Mouse (Mus musculus) small intestine, adult 2 months (tissue): ENCODE measurements at regions not wholly inside any gene's neighbourhood (a gene's known extent, or its start where the extent isn't known, plus 50 kb on each side); places are given as distances from the start of the nearest gene placed in this dataset.

ENCODE experiments used
- CTCF ChIP-seq: fragments of 200-500 bp; IDR thresholded peaks from 2 replicates; pipeline ENCODE4 v1.5.1; 2012; ENCODE audit warnings: low read depth, mild to moderate bottlenecking, control low read depth, inconsistent platforms, low read length, moderate library complexity, mixed read lengths; ENCODE audit not compliant: insufficient replicate concordance, insufficient read length; ENCODE audit errors: extremely low read depth
- POLR2A ChIP-seq: fragments of 200-500 bp; IDR thresholded peaks from 2 replicates; pipeline ENCODE4 v1.6.1; 2012; ENCODE audit warnings: low read depth, mild to moderate bottlenecking, control low read depth, inconsistent platforms, low read length, moderate library complexity

DNA sequence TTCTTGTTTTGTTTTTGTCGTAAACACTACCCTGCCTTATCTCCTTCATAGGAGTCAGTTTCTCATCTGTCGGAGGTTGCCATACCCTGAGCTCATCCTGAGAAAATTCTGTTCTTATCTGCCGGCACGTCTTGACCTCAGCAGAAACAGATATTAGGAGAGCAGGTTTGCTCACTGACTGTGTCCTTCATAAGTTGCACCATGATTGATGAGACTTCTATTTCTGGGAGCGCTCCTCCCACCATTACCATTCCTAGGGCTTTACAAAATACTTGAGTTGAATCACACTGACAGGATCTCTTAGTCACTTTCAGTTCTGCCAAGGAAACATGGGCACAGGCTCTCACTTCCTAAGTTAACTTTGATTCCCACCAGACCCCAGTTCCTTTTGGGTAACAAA lies 196.9 kb downstream of the Sec61b start:
- TF ChIP-seq CTCF (no peak), POLR2A (no peak)
